Mouse (Mus musculus): ENCODE measurements at regions not wholly inside any gene's neighbourhood (a gene's known extent, or its start where the extent isn't known, plus 50 kb on each side); places are given as distances from the start of the nearest gene placed in this dataset.

DNA sequence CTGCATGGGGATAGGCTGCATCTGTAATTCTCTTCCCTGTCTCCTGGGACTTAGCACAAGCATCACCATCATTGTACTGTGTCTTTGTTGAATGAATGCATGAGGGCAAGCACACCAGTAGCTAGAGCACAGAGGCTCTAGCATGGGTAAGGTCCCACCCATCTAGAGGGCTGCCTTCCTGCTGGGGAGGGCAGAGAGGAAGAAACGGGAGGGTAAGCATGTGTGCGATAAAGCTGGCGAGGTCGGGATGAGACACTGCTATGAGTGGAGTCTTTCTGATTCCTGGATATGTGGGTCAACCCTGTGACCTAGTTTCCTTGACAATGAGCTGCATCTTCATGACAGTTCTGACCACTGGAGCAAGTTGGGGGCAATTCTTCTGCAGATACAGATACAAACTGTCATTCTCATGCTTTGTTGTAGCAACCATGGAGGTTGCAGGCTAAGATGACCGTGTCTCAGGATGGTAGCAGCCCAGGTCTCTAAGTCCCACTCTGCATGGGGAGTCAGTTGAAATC, 280.5 kb upstream of the Chd6 start:
- TF ChIP-seq CTCF (IDR thresholded peaks at IDR 0.05; ENCODE audit: control insufficient read depth, insufficient read depth, low read length), result no peak
- no peak for TF ChIP-seq POLR2A (IDR thresholded peaks at IDR 0.05; ENCODE audit: borderline replicate concordance, control insufficient read depth, low read depth, low read length)
